Mouse (Mus musculus) neural tube, embryonic 13.5 days (tissue): Measurements from ENCODE around the gene Tmem135. TPM values are rescaled to one million over a fixed set of nuclear protein-coding genes. Genes with fewer than 3 reads are reported as not detected.

Experiments used
- ATAC-seq: fragments of 200-750 bp; cut with Nextera tagmentation; 2 replicates; pipeline ENCODE4 v1.8.0; 2017; ENCODE audit warnings: low read depth, mild to moderate bottlenecking, moderate TSS enrichment, moderate library complexity
- H3K27ac ChIP-seq: fragments of 300-500 bp; sonication (generic); replicated peaks from 2 replicates; pipeline ENCODE4 v1.5.1; 2015; ENCODE audit warnings: moderate library complexity, mild to moderate bottlenecking, inconsistent platforms
- H3K27me3 ChIP-seq: fragments of 300-500 bp; sonication (generic); 2 replicates; pipeline ENCODE4 v1.6.1; 2015; ENCODE audit warnings: mild to moderate bottlenecking, inconsistent platforms
- H3K36me3 ChIP-seq: fragments of 300-500 bp; sonication (generic); 2 replicates; pipeline ENCODE4 v1.6.1; 2015; ENCODE audit warnings: mild to moderate bottlenecking, inconsistent platforms
- H3K4me1 ChIP-seq: fragments of 300-500 bp; sonication (generic); replicated peaks from 2 replicates; pipeline ENCODE4 v1.6.1; 2015; ENCODE audit warnings: inconsistent platforms
- H3K4me2 ChIP-seq: fragments of 300-500 bp; sonication (generic); 2 replicates; pipeline ENCODE4 v1.6.1; 2015; ENCODE audit warnings: inconsistent platforms, mild to moderate bottlenecking, moderate library complexity
- H3K4me3 ChIP-seq: fragments of 300-500 bp; sonication (generic); 2 replicates; pipeline ENCODE4 v1.5.1; 2015; ENCODE audit warnings: mild to moderate bottlenecking, inconsistent platforms
- H3K9ac ChIP-seq: fragments of 300-500 bp; sonication (generic); 2 replicates; pipeline ENCODE4 v1.6.1; 2015; ENCODE audit warnings: moderate library complexity, mild to moderate bottlenecking, inconsistent platforms
- H3K9me3 ChIP-seq: fragments of 300-500 bp; sonication (generic); 2 replicates; pipeline ENCODE4 v1.6.1; 2016; ENCODE audit warnings: inconsistent platforms
- WGBS: fragments of 180-500 bp; shearing (Covaris S2); methylation state at CpG from one replicate; pipeline ENCODE4 v1.1.7; 2015; 5-methylcytosine and 5-hydroxymethylcytosine counted together
- polyA plus RNA-seq: library from polyadenylated mRNA; unstranded; fragments of >200 nt; fragmentation: Nextera tagmentation; extraction: Ambion mirVana; gene quantifications from 2 replicates; pipeline ENCODE4 v1.2.1, GENCODE M21; 2015

Tmem135 gene
- polyA plus RNA-seq, 1 experiment from 2014 or later = 21.3 TPM

DNA sequence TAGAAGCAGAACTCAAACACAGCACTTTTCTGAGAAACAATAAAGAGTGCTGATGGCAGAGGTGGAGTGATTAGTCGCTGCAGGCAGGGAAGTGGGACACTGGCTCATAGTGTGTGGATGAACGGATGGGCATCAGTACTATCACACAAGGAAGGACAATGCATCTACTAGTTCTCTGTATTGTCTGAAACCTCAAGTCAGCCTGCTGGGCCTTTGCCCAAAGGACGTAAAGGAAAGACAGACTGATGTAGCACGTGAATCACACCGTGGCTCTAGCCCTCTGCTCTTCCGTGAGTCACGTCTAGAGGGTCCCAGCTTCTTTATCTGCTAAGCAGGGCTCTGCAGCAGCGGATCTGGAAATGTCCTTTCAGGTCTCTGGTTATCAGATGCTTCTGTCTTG is 7.6 kb downstream of the Tmem135 start:
- Histone ChIP-seq H3K27ac (no peak overlapping the region), H3K4me2 (no peak overlapping the region), H3K4me1 (peaks cover 8% of the 10 kb centered on the region), H3K4me3 (no peak overlapping the region), H3K36me3 (no peaks in the 10 kb centered on the region), H3K27me3 (no peaks in the 10 kb centered on the region), H3K9me3 (no peaks in the 10 kb centered on the region), H3K9ac (no peak overlapping the region)
- ATAC-seq = no peak
- 69% methylated on average over 8 of the region's 8 CpGs for whole genome bisulfite sequencing

DNA sequence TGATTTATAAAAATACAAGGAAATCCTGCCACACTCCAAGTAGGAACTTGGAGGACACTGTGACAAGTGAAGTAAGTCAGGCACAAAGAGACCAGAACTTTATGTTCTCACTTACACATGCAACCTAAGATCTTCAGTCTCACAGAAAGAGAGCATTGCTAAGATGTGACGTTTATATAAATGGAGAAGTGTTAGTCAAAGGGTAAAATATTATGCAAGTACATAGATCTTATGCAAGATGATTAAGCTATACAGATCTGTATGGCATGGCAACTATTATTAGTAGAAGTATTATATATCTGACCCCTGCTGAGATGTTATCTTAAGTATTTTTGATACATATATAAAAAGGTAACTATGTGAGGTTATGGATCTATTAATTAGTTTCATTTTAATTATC is 8.6 kb downstream of the Tmem135 start:
- ATAC-seq = no peak
- no peaks in the 10 kb centered on the region for H3K4me1 ChIP-seq
- H3K27me3 ChIP-seq = no peaks in the 10 kb centered on the region
- H3K4me3 ChIP-seq = no peak overlapping the region
- H3K27ac ChIP-seq = no peak overlapping the region
- H3K9ac ChIP-seq = no peak overlapping the region
- H3K9me3 ChIP-seq = no peaks in the 10 kb centered on the region
- H3K36me3 ChIP-seq = no peaks in the 10 kb centered on the region
- 93% methylated on average over 1 of the region's 1 CpGs for WGBS
- H3K4me2 ChIP-seq = no peak overlapping the region

DNA sequence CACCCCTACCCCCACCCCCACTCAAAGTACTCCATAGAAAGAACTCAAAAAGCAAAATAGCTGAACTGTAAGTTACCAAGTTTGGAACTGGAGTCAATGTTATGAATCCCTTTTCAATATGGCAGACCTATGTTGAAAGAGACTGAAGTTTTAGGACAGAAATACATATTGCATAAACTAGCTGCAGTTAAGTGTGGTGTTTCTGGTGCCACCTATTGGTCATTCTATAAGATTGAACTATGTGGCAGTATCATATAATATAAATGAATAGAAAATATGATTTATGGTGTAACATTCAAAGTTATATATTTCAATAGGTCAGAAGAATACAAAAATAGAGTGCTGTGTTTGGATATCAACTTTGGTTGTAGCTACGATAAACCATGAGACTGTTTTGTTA is 11.2 kb downstream of the Tmem135 start:
- Histone ChIP-seq H3K27ac (no peak overlapping the region), H3K27me3 (no peaks in the 10 kb centered on the region), H3K36me3 (no peaks in the 10 kb centered on the region), H3K9ac (no peak overlapping the region), H3K4me2 (no peak overlapping the region), H3K4me1 (no peaks in the 10 kb centered on the region), H3K9me3 (no peaks in the 10 kb centered on the region), H3K4me3 (no peak overlapping the region)
- WGBS = 96% methylated on average over 1 of the region's 1 CpGs
- no peak for ATAC-seq

DNA sequence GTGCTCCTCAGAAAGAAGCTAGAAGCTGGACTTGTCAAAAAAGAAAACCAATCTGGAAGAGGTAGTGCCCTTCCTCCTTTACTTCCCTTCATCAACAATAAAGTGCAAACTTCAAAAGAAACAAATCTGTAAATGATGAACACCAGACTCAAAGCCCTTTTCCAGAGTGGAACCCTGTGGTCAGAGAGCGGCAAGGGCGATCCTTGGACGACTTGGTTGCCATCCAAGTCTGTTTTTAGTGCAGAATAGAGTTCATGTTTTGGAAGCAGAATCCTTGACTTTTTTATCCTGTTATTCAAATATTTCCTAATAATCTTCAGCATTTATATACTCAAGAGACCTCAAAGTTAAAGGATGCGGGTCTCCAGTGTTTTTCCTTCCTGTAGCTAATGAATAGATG is 11.6 kb downstream of the Tmem135 start:
- no peak for ATAC-seq
- WGBS = 78% methylated on average over 4 of the region's 4 CpGs
- Histone ChIP-seq H3K36me3 (no peaks in the 10 kb centered on the region), H3K4me3 (no peak overlapping the region), H3K27ac (no peak overlapping the region), H3K9me3 (no peaks in the 10 kb centered on the region), H3K4me1 (no peaks in the 10 kb centered on the region), H3K4me2 (no peak overlapping the region), H3K27me3 (no peaks in the 10 kb centered on the region), H3K9ac (no peak overlapping the region)

DNA sequence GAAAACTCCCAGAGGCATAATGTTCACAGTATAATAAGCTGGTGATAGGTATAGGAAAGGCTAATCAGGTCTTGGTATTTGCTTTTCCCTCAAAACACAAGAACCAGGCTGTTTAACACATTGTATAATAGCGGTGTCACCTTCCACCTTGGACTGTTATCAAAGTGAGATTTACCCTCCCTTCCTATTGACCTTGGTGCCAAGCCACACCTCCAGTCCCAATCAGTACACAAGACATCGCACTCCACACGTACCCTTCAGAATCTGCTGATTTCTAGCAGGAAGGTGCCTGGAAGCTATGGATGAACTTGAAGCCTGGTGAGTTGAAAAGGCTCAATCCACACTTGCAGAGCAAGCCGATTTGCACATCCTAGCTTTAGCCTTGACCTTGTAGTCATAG is 12.2 kb downstream of the Tmem135 start:
- Histone ChIP-seq H3K4me2 (no peak overlapping the region), H3K27me3 (no peaks in the 10 kb centered on the region), H3K27ac (no peak overlapping the region), H3K36me3 (no peaks in the 10 kb centered on the region), H3K4me1 (no peaks in the 10 kb centered on the region), H3K9me3 (no peaks in the 10 kb centered on the region), H3K9ac (no peak overlapping the region), H3K4me3 (no peak overlapping the region)
- WGBS = 82% methylated on average over 4 of the region's 4 CpGs
- no peak for ATAC-seq

DNA sequence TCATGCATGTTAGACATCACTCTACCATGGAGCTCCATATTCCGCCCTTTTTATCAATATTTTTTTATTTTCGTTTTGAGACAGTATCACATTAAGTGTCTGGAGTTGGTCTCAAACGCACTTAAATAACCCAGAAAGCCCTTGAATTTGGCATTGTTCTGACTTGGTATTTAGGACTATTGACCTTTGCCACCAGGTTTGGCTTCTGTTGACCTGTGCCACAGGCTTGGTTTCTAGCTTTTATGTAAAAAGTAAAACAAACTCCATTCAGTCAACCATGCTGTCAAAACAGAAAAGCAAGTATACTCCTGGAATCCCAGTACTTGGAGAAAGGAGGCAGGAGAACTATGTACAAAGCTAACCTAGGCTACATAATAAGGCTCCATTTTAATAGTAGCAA is 12.7 kb downstream of the Tmem135 start:
- WGBS = 80% methylated on average over 3 of the region's 3 CpGs
- no peak overlapping the region for H3K27ac ChIP-seq
- no peak overlapping the region for H3K4me3 ChIP-seq
- no peak overlapping the region for H3K4me2 ChIP-seq
- no peak overlapping the region for H3K9ac ChIP-seq
- H3K4me1 ChIP-seq = no peaks in the 10 kb centered on the region
- no peaks in the 10 kb centered on the region for H3K27me3 ChIP-seq
- ATAC-seq = no peak
- H3K36me3 ChIP-seq = no peaks in the 10 kb centered on the region
- H3K9me3 ChIP-seq = no peaks in the 10 kb centered on the region

DNA sequence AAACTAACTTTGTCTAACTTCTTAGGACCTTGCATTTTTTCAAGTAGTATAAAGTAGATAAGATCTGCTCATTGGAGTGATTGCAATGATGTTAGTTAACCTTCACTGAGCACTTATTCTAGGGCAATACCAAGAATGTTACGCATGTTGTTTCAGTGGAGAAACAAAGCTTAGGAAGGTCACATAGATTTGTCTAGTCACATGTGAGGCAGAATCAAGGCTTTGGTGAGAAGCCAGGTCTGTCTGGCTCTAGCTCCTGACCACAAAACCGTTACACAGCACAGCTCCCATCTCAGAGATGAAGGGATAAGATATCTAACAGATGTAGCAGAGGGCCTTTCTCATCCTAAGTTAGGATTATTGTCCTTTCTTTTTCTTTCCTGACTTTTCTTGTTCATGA is 13.4 kb downstream of the Tmem135 start:
- H3K27me3 ChIP-seq = no peaks in the 10 kb centered on the region
- ATAC-seq = no peak
- H3K36me3 ChIP-seq = no peaks in the 10 kb centered on the region
- H3K27ac ChIP-seq = no peak overlapping the region
- H3K4me1 ChIP-seq = no peaks in the 10 kb centered on the region
- H3K9me3 ChIP-seq = no peaks in the 10 kb centered on the region
- no peak overlapping the region for H3K9ac ChIP-seq
- H3K4me2 ChIP-seq = no peak overlapping the region
- no peak overlapping the region for H3K4me3 ChIP-seq
- 80% methylated on average over 2 of the region's 2 CpGs for WGBS

DNA sequence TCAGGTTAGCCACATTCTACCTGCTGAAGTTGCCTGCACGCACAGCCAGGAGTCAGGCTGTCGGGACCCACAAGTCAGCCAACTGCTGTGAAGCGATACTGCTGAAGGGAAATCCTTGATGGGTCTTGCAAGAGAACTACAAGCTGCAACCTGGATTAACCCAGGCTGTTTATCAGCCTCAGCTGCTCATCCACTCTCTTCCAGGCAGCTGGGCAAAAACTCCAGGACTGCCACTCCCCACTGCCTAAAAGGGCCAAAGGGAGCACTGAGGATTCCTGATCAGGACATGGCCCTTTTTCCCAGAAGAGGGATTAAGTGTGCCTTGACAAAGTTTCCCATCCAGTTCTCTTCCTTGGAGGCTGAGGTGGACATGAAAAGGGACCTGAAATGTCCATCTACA is 15.0 kb downstream of the Tmem135 start:
- Histone ChIP-seq H3K27me3 (no peaks in the 10 kb centered on the region), H3K9me3 (no peaks in the 10 kb centered on the region), H3K4me2 (no peak overlapping the region), H3K4me1 (no peaks in the 10 kb centered on the region), H3K27ac (no peak overlapping the region), H3K4me3 (no peak overlapping the region), H3K9ac (no peak overlapping the region), H3K36me3 (no peaks in the 10 kb centered on the region)
- 87% methylated on average over 3 of the region's 3 CpGs for WGBS
- ATAC-seq = no peak

DNA sequence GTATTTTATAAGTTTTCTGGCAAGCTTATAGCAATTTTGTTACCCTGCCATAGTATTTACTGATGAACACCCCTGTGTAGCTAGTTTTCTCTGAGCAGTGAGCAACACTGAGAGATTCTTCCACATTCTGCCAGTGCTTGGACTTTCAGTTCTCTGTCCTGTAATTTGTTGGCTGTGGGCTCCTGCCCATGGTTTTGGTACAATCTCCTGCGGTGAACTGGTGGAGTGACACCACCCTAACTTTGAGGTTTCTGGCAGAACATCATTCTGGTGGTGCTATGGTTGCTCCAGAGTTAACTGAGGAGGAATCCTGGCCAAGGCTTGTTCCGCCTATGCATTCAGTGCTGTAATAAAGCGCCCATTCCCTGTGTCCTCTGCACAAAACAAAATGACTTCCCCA is 21.1 kb downstream of the Tmem135 start:
- Histone ChIP-seq H3K4me1 (peaks cover 4% of the 10 kb centered on the region; the same call in 1 of the 2 replicates), H3K27me3 (no peaks in the 10 kb centered on the region), H3K9me3 (no peaks in the 10 kb centered on the region), H3K9ac (no peak overlapping the region), H3K4me2 (no peak overlapping the region), H3K27ac (no peak overlapping the region), H3K4me3 (no peak overlapping the region), H3K36me3 (no peaks in the 10 kb centered on the region)
- 91% methylated on average over 3 of the region's 3 CpGs for WGBS
- no peak for ATAC-seq

DNA sequence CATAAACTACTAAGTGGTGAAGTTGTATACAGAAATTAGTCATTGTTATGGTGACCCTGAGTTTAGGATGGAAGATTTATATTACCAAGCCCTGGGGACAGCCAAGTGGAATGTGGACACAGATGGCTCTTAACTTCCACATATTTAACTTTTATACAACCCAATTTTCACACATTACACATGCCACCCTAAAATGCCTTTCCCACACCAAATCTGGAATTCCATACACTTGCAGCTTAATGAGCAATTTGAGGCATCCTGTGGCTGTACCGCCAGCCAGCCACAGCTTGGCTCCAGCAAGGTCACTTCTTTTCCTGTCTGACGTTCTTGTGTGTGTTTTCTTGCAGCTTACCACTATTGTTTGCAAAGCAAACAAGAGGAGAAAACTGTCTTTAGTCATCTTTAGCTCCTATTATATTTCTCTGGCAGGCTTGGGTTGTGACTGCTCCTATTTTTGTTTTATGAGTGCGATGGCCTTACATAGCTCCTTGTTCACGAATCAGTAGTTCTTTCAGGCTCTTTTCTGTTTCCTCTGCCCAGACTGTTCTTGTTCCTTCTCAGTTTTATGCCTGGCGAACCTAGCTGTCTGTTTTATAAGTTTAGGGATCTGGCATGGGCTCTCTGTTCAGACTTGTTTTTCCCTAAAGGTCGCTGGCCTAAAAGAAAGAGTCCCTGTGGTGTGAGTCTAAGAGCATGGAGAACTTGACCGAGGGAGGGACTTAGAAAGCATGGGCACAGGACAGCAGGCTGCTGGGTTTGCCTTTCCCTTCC is 22.9 kb downstream of the Tmem135 start:
- Histone ChIP-seq H3K4me1 (peaks cover 4% of the 10 kb centered on the region; the same call in 1 of the 2 replicates), H3K9ac (no peak overlapping the region), H3K9me3 (no peaks in the 10 kb centered on the region), H3K4me3 (no peak overlapping the region), H3K36me3 (no peaks in the 10 kb centered on the region), H3K27ac (no peak overlapping the region), H3K27me3 (no peaks in the 10 kb centered on the region), H3K4me2 (no peak overlapping the region)
- 40% methylated on average over 7 of the region's 7 CpGs for WGBS
- ATAC-seq = no peak

DNA sequence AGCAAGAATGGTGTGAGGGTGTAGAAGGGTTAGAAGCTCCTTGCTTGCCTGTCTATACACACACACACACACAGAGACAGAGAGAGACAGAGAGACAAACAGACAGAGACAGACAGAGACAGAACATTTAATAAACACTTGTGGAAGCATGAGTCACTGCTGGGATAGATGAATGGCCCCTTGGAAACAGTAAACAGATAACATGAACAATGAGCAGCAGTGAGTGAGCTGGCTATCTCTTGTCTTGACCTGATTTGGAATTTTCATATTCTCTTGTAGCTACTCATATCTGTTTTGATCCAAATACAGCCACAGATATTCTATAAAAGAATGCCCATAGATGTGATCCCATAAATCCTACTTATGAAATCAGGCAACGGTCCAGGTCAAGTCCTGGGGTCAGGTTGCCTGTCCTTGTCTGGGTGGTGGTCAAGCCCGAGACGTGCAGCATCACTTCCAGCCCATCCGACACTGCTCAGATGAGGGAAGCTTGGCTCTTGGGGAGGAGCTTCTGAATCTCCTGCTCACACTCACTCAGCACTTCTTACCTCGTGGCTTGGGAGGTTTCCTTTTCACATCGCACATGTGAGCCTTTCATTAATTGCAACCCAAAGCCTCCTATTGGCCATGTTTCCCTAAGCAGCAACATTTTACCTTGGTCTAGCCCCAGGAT is 32.3 kb downstream of the Tmem135 start:
- no peaks in the 10 kb centered on the region for H3K4me1 ChIP-seq
- H3K4me2 ChIP-seq = no peak overlapping the region
- no peaks in the 10 kb centered on the region for H3K27me3 ChIP-seq
- H3K9ac ChIP-seq = no peak overlapping the region
- H3K36me3 ChIP-seq = no peaks in the 10 kb centered on the region
- no peak overlapping the region for H3K4me3 ChIP-seq
- H3K9me3 ChIP-seq = no peaks in the 10 kb centered on the region
- H3K27ac ChIP-seq = no peak overlapping the region
- 72% methylated on average over 6 of the region's 6 CpGs for WGBS
- no peak for ATAC-seq

DNA sequence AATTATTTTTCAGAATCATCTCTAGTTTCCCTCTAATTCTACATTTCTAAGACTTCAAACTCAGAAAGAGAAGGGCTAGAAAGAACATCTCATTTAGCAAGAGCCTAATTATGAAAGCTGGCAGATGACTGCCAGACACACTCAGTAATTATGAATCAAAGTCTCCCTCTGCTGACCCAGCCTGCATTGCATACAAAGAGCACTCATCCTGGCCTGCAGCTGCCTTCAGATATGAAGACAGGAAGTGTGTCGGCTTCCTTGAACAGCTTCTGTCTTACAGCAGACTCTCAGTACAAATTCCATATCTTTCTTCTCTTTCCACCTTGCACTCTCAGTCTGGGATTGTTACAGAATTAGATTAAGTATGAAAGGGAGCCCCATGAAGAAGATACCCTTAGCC is 33.1 kb downstream of the Tmem135 start:
- H3K4me1 ChIP-seq = no peaks in the 10 kb centered on the region
- H3K27ac ChIP-seq = no peak overlapping the region
- no peaks in the 10 kb centered on the region for H3K9me3 ChIP-seq
- no peak for ATAC-seq
- H3K9ac ChIP-seq = no peak overlapping the region
- 67% methylated on average over 1 of the region's 1 CpGs for WGBS
- no peak overlapping the region for H3K4me3 ChIP-seq
- H3K4me2 ChIP-seq = no peak overlapping the region
- H3K27me3 ChIP-seq = no peaks in the 10 kb centered on the region
- H3K36me3 ChIP-seq = no peaks in the 10 kb centered on the region

DNA sequence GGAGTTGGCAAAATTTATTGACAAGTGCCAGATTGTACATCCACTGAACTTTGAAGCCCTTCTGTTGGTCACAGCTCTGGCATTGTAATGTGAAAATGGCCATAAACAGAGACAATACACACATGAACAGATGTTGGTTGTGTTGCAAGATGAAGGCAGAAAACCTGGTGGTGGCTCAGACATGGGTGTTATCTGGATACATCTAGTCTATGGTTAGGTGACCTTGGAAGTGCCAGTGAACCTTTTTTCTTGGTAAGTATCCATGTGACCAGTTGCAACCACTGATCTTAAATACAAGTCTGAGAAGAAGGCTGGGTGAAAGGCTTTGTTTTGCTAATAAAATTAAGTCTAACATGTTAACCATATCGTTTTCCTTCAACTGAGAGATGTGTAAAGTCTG is 33.9 kb downstream of the Tmem135 start:
- 87% methylated on average over 1 of the region's 1 CpGs for WGBS
- no peak overlapping the region for H3K4me2 ChIP-seq

More for the DNA sequence above, 33.9 kb downstream of the Tmem135 start:
- Histone ChIP-seq H3K4me3 (no peak overlapping the region), H3K9ac (no peak overlapping the region), H3K27ac (no peak overlapping the region), H3K36me3 (no peaks in the 10 kb centered on the region), H3K27me3 (no peaks in the 10 kb centered on the region), H3K4me1 (peaks cover 6% of the 10 kb centered on the region; the same call in 1 of the 2 replicates), H3K9me3 (no peaks in the 10 kb centered on the region)
- no peak for ATAC-seq
